Mouse (Mus musculus): ENCODE measurements around the gene Ctsf. TPM values are rescaled to one million over a fixed set of nuclear protein-coding genes. Genes with fewer than 3 reads are reported as not detected.
"Not testable (repeated sequence)": the region's sequence is repeated elsewhere in the genome, so short reads cannot be mapped to it uniquely, and the experiment has no call there.

Gene Ctsf
- 83.0 and 84.3 TPM in 2 replicates for polyA plus RNA-seq (2015; fragmentation: Nextera tagmentation; extraction: Ambion mirVana)

GRCm38 (mm10) chr19:4854552-4855469, at the start of gene Ctsf:
TSS of gene Ctsf (plus strand) at chr19:4855130.
- H3K9me3 ChIP-seq: no peaks in the 10 kb centered on the region
- peak; percentile 93 for ATAC-seq (replicated peaks)

DNA sequence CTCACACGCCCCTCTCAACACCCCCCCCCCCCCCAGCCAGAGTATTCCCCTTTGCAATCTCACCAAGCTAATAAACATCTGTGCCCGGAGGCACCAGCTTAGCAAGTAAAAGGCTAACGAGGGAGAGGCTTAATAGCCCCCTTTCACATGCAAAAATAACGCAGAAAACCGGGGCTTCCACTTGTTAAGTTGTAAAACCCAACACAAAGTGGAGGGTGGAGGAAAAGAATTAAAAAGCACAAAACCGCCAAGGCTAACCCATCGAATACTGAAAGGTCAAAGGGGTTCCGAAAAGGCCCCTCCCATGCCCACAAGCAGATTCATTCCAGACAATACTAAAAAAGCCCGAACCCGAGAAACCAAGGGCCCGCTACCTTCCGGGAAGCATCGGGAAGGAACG, 44.6 kb upstream of the Ctsf start:
- Histone ChIP-seq H3K27ac (peak overlapping the region; percentile 92), H3K36me3 (replicated peaks) (no peaks in the 10 kb centered on the region), H3K9ac (peak overlapping the region; percentile 59), H3K4me2 (peak overlapping the region; percentile 94), H3K4me3 (peak overlapping the region; percentile 75), H3K9me3 (no peaks in the 10 kb centered on the region), H3K4me1 (peaks cover 29% of the 10 kb centered on the region), H3K27me3 (replicated peaks) (no peaks in the 10 kb centered on the region)
- ATAC-seq (replicated peaks): no peak
- 1% methylated on average over 14 of the region's 14 CpGs for WGBS

More at GRCm38 (mm10) chr19:4854552-4855469, at the start of gene Ctsf:
- no peaks in the 10 kb centered on the region for H3K27me3 ChIP-seq (replicated peaks)
- 3% methylated on average over 45 of the region's 45 CpGs for WGBS
- H3K4me1 ChIP-seq: peaks cover 16% of the 10 kb centered on the region
- H3K9ac ChIP-seq: peak within 1 kb of the TSS; percentile 77
- H3K36me3 ChIP-seq (replicated peaks): no peaks in the 10 kb centered on the region
- peak within 1 kb of the TSS; percentile 61 for H3K4me3 ChIP-seq
- H3K27ac ChIP-seq: peak within 1 kb of the TSS; percentile 61
- H3K4me2 ChIP-seq: peak within 1 kb of the TSS; percentile 95

DNA sequence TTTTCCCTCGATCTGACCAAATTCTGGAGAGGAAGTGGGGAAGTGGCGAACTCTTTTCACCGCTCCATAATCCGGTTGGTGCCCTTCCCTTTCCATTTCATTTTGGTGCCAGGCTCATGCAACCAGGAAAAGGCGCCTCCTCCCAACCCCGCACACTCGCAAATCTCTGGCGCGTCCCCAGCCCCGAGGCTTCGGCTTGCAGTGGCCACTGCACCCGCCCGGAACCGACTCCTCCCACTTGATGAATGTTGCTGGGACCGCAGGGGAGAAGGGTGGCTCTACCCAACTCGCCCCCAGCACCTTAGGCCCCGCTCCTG, 44.2 kb upstream of the Ctsf start:
- no peaks in the 10 kb centered on the region for H3K27me3 ChIP-seq (replicated peaks)
- H3K36me3 ChIP-seq (replicated peaks): no peaks in the 10 kb centered on the region
- no peak for ATAC-seq (replicated peaks)
- H3K27ac ChIP-seq: peak overlapping the region; percentile 92
- 0% methylated on average over 17 of the region's 17 CpGs for WGBS
- H3K9me3 ChIP-seq: no peaks in the 10 kb centered on the region
- H3K9ac ChIP-seq: peak overlapping the region; percentile 59
- peak overlapping the region; percentile 75 for H3K4me3 ChIP-seq
- H3K4me1 ChIP-seq: peaks cover 29% of the 10 kb centered on the region
- H3K4me2 ChIP-seq: peak overlapping the region; percentile 94

DNA sequence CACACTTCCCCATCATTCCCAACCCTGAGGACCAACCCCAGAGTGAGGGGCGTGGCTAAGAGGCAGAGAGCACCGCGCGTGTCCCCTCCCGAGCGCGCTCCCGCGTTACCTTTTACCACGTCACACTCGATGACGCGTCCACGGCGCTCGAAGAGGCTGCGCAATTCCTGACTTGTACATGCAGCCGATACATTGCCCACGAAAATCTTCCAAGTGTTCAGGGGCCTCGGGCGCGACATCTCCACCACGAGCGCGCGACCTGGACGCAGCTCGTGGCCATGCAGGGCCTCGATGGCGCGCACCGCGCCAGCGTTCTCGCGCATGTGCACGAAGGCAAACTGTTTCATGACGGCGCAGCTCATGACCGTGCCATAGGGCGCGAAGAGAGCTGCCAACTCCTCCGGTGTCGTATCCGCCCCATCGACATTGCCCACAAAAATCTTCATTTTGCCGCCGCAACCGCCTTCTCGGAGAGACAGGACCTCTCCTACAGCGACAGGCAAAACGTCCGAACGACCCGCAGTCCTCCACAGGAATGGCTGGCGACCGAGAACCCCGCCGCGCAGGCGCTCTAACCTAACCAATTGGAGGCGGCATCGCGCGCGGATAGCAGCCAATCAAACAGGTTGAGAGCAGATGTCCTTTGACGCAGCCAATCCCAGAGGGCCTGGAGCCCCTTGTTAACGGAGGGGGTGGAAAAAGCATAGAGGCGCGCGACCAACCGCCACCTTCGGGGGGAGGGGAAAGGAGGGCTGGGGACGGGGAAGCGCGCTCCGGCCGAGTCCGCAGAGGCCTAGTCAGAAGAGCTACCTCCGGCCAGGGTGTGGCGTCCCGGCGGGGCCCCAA, 43.6 kb upstream of the Ctsf start, which contains the start of the genes Gm21992 and Rbm14:
Gm21992 (minus strand) TSS at position 550 of the 846 bp plus-strand sequence.
Rbm14 (minus strand) TSS at position 572 of the 846 bp plus-strand sequence.
- Histone ChIP-seq H3K4me3 (peak within 1 kb of the TSS; percentile 75), H3K27ac (peak within 1 kb of the TSS; percentile 92), H3K27me3 (replicated peaks) (no peaks in the 10 kb centered on the region), H3K4me2 (peak within 1 kb of the TSS; percentile 94), H3K9me3 (no peaks in the 10 kb centered on the region), H3K9ac (peak within 1 kb of the TSS; percentile 86), H3K4me1 (peaks cover 29% of the 10 kb centered on the region), H3K36me3 (replicated peaks) (no peaks in the 10 kb centered on the region)
- under 1% methylated on average over 83 of the region's 83 CpGs for WGBS
- peak; percentile 99 for ATAC-seq (replicated peaks)

DNA sequence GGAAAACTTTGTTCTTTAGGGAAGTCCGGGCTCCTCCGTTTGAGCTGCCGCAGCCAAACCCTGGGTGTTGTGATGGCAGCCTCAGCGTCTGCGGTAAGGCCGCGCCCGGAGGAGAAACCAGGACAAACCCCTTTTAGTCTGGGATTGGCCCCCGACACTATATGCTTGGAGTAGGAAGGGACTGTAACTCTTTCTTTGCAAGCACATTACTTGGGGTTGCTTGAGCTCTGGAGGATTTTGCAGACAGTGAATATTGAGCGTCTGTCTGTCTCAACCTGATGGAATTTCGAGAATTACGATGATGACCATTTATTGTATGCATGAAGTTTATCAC, 43.1 kb upstream of the Ctsf start:
- peak overlapping the region; percentile 75 for H3K4me3 ChIP-seq
- H3K27me3 ChIP-seq (replicated peaks): no peaks in the 10 kb centered on the region
- H3K9ac ChIP-seq: peak overlapping the region; percentile 86
- H3K9me3 ChIP-seq: no peaks in the 10 kb centered on the region
- ATAC-seq (replicated peaks): no peak; the same call in 1 of the 2 replicates
- WGBS: 7% methylated on average over 12 of the region's 12 CpGs
- H3K27ac ChIP-seq: peak overlapping the region; percentile 92
- H3K4me1 ChIP-seq: peaks cover 29% of the 10 kb centered on the region
- no peaks in the 10 kb centered on the region for H3K36me3 ChIP-seq (replicated peaks)
- peak overlapping the region; percentile 63 for H3K4me2 ChIP-seq

DNA sequence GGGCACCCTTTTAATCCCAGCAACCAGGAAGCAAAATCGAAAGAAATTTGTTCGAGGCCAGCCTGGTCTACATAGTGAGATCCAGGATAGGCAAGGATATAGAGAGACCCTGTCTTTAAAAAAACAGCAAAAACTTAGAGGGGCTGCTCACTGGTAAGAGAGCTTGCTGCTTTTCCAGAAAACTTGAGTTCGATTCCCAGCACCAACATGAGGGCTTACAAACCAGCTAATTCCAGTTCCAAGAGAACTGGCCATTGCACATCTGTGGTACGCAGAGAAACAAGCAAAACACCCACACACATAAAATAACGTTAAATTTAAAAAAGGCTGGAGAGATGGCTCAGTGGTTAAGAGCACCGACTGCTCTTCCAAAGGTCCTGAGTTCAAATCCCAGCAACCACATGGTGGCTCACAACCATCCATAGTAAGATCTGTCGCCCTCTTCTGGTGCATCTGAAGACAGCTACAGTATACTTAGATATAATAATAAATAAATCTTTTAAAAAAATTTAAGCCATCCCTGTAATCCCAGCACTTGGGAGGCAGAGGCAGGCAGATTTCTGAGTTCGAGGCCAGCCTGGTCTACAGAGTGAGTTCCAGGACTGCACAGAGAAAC, 42.5 kb upstream of the Ctsf start:
- H3K4me1 ChIP-seq: peaks cover 29% of the 10 kb centered on the region
- H3K36me3 ChIP-seq (replicated peaks); H3K9me3 ChIP-seq; H3K27me3 ChIP-seq (replicated peaks); ATAC-seq (replicated peaks): not testable (repeated sequence)
- 80% methylated on average over 8 of the region's 8 CpGs for WGBS
- peak overlapping the region; percentile 63 for H3K4me2 ChIP-seq
- H3K27ac ChIP-seq: peak overlapping the region; percentile 92
- H3K9ac ChIP-seq: peak overlapping the region; percentile 86; the same call in 1 of the 2 replicates
- H3K4me3 ChIP-seq: peak overlapping the region; percentile 75

DNA sequence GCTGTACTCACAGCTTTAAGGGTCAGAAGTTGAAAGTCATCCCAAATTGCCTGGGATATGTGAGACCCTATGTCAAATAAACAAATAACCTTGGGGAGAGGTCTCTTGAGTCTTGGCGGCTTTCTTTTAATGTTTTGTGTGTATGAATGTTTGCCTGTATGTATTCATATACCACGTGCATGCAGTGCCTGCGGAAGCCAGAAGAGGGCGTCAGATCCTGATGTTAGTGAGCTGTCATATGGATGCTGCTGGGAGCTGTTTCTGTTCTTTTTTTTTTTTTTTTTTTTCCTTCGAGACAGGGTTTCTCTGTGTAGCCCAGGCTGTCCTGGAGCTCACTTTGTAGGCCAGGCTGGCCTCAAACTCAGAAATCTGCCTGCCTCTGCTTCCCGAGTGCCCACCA, 41.9 kb upstream of the Ctsf start:
- ATAC-seq (replicated peaks): no peak
- H3K27ac ChIP-seq: no peak overlapping the region
- H3K4me2 ChIP-seq: no peak overlapping the region
- H3K36me3 ChIP-seq (replicated peaks): no peaks in the 10 kb centered on the region
- no peaks in the 10 kb centered on the region for H3K27me3 ChIP-seq (replicated peaks)
- WGBS: 86% methylated on average over 6 of the region's 6 CpGs
- H3K4me1 ChIP-seq: peaks cover 24% of the 10 kb centered on the region
- no peak overlapping the region for H3K4me3 ChIP-seq
- no peaks in the 10 kb centered on the region for H3K9me3 ChIP-seq
- H3K9ac ChIP-seq: no peak overlapping the region

DNA sequence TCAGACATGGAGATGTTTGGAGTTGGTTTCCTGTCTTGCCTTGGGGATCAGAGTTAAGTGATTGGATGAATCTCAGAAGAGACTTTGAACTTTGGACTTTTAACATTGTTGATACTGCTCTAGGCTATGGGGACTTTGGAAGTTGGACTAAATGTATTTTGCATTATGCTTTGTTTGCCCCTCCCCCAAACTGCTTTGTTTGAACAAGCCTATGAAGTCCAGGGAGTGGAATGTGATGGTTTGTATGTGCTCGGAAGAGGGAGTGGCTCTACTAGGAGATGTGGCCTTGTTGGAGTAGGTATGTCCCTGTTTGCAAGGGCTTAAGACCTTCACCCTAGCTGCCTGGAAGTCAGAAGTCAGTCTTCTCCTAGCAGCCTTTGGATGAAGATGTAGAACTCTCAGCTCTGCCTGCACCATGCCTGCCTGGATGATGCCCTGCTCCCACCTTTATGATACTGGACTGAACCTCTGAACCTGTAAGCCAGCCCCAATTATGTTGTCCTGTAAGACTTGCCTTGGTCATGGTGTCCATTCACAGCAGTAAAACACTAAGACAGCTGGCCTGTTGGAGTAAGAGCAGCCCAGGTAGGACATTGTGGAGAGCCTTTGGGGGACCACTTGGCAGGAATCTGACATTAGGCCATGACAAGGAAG, 37.6 kb upstream of the Ctsf start:
- WGBS: 77% methylated on average over 1 of the region's 1 CpGs
- no peak for ATAC-seq (replicated peaks)
- H3K4me3 ChIP-seq: no peak overlapping the region
- H3K27ac ChIP-seq: no peak overlapping the region
- H3K4me1 ChIP-seq: peaks cover 1% of the 10 kb centered on the region
- H3K27me3 ChIP-seq (replicated peaks): no peaks in the 10 kb centered on the region
- no peak overlapping the region for H3K9ac ChIP-seq
- H3K4me2 ChIP-seq: no peak overlapping the region
- H3K36me3 ChIP-seq (replicated peaks): no peaks in the 10 kb centered on the region
- no peaks in the 10 kb centered on the region for H3K9me3 ChIP-seq

DNA sequence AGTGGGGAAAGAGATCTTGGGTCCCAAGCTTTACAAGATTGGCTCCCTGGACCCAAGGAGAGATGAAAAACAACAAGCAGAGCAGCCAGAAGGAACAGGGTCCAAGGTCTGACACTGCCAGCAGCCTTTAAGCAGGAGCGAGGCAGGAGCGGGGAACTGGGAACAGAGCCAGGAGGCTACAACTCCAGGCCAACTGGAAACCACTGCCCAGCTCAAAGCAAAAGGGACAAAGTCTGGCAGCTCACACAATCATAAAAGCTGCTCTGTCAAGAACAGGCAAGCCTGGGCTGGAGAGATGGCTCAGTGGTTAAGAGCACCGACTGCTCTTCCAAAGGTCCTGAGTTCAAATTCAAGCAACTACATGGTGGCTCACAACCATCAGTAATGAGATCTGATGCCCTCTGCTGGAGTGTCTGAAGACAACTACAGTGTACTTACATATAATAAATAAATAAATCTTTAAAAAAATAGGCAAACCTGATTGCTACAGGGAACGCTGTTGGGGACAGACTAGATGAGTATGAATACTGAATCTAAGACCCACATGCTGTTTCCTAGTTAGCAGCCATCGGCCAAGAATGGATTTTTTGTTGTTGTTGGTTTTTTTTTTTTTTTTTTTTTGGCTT, 34.1 kb upstream of the Ctsf start:
- Histone ChIP-seq H3K4me3 (no peak overlapping the region), H3K27me3 (replicated peaks) (no peaks in the 10 kb centered on the region), H3K27ac (no peak overlapping the region), H3K9ac (no peak overlapping the region), H3K4me1 (no peaks in the 10 kb centered on the region), H3K4me2 (no peak overlapping the region), H3K9me3 (no peaks in the 10 kb centered on the region), H3K36me3 (replicated peaks) (0 out of 2 replicates have a peak, but pooled peaks cover 2% of the 10 kb centered on the region)
- ATAC-seq (replicated peaks): no peak
- 77% methylated on average over 5 of the region's 5 CpGs for WGBS

DNA sequence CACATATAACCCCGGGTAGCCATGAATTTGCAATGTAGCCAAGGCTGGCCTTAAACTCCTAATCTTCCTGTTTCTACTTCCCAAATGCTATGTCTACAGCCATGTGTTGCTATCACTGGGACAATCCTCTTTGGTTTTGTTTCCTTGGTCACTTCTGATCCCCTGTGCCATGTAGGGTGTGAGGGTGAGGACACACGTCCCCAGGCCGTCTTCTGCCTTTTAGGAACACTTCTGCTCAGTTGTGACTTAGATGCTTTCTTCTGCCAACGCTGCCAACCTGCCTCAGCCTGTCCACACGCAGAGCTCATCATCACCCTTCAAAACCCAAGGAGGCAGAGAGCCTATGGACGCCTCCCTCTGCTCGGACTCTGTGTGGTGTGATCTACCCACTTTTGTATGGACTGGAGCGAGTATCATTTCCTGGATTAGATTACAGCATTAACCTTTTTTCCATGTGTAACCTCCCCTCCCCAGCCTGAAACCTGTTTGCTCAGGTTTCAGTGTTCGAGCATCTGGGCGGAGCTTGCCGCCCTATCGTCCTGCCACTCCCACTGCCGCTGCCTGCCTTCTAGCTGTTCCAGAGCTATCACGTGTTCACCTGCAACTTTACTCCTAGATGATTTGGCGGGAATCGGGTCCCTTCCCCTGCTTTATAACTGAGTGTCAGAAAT, 26.4 kb upstream of the Ctsf start:
- Histone ChIP-seq H3K36me3 (replicated peaks) (0 out of 2 replicates have a peak, but pooled peaks cover 2% of the 10 kb centered on the region), H3K27me3 (replicated peaks) (no peaks in the 10 kb centered on the region), H3K9ac (no peak overlapping the region), H3K4me1 (no peaks in the 10 kb centered on the region), H3K9me3 (no peaks in the 10 kb centered on the region), H3K4me2 (no peak overlapping the region), H3K27ac (no peak overlapping the region), H3K4me3 (no peak overlapping the region)
- 66% methylated on average over 16 of the region's 16 CpGs for WGBS
- no peak for ATAC-seq (replicated peaks)

DNA sequence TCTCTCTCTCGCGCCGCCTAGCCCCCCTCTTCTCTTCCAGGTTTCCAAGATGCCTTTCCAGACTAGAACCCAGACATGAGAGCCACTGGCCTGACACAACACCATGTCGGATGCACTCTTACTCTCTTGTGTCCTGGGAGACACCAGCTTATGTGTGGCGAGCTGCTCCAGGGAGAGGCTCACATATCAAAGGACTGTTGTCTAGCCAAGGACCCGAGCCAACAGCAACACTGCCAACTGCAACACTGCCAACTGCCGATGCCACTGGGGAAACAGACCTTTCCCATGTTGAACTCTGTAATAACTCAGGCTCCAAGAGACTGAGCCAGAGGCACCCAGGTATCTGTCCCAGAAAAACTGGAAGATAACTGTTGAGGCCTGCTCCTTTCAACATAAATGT, 25.8 kb upstream of the Ctsf start:
- no peak overlapping the region for H3K9ac ChIP-seq
- H3K9me3 ChIP-seq: no peaks in the 10 kb centered on the region
- ATAC-seq (replicated peaks): no peak
- no peak overlapping the region for H3K4me2 ChIP-seq
- 69% methylated on average over 7 of the region's 7 CpGs for WGBS
- 0 out of 2 replicates have a peak, but pooled peaks cover 2% of the 10 kb centered on the region for H3K36me3 ChIP-seq (replicated peaks)
- H3K4me1 ChIP-seq: no peaks in the 10 kb centered on the region
- no peak overlapping the region for H3K27ac ChIP-seq
- H3K4me3 ChIP-seq: no peak overlapping the region
- no peaks in the 10 kb centered on the region for H3K27me3 ChIP-seq (replicated peaks)
